Mouse (Mus musculus): ENCODE measurements around the gene Uhmk1. TPM values are rescaled to one million over a fixed set of nuclear protein-coding genes. Genes with fewer than 3 reads are reported as not detected.

Uhmk1 gene
- 183 TPM for polyA plus RNA-seq (2014; fragmentation: Illumina TruSeq; extraction: RNeasy Lipid Tissue Mini Kit (QIAGEN cat#74804); ENCODE audit: low read depth, low replicate concordance)

DNA sequence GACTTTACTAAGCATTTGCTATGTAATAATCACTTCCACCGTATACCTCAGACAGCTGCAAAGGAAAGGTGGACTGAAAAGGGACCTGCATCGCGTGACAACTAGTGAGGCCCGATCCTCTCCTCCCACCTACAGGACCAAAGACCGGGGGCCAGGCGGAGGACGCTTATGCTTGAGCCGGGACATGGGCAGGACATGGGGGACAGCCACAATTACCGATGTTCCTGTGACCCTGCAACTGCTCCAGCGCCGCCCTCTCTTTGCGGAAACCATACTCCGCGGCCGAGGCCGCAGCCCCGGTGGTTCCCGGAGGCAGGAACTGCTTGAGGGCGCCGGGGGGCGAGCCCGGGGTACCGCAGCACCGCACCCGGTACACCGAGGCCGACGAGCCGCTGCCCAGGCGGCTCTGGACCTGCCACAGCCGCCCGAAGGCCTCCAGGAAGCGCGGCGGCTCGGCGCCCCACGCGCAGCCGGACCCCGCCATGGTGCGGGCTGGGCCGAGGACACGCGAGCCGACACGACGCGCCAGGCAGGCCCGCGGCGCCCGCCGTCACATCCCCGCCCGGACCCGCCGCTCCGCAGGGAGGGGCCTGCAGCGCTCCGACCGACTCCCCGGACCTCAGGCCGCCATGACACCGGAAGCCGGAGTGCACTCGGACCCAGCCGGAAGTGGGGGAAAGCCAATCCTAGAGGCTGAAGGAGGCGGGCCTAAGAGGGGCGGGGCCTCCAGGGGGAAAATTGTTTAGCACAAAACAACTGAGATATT lies at the start of gene Uhmk1:
Uhmk1 (minus strand) TSS at position 641 of the 766 bp plus-strand sequence.

DNA sequence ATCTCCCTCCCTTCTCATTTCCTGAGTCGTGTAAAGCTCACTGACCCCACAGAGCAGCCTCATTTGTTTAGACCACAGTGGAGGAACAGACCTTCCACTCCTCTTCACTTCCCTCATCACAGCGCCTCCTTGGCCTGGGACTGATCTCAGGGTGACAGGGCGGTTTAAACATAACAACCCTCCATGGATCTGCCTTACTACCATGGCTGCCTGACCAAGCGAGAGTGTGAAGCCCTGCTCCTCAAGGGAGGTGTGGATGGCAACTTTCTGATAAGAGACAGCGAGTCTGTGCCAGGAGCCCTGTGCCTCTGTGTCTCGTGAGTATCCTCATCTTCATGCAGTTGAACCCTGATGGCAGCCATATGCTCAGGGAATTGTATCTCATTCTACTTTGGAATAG lies 17.5 kb upstream of the Uhmk1 start, which contains the start of gene Sh2d1b2:
Sh2d1b2 (plus strand) TSS at position 62 of the 400 bp plus-strand sequence.

DNA sequence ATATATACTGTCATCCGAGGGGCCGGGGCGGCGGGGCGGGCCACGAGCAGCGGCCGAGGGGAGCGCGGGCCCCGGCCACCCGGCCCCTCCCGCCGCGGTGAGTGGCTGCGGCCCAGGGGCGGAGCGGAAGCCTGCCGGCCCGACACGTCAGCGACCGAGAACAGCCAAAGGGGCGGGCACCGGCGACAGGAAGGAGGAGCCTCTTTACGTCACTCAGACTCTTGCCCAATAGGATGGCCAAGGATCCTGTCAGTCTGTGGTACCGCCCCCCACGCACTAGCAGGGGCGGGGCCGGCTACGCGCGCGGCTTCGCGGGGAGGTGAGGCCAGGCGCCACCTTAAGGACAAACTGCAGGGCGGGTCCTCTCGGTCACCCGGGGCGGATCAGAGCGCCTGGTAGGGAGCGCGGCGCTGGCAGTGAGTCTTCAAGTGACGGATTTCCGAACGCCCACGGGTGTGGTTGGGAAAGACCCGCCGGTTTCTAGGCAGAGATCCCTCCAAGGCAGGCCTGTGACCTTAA lies 40.3 kb downstream of the Uhmk1 start, which contains the start of gene Uap1:
Uap1 (minus strand) TSS at position 144 of the 519 bp plus-strand sequence.

Other genes with a start within 250 kb of the Uhmk1 start
- 26.8 TPM for gene Hsd17b7, start 246.2 kb downstream of the Uhmk1 start, polyA plus RNA-seq (2014; fragmentation: Illumina TruSeq; extraction: RNeasy Lipid Tissue Mini Kit (QIAGEN cat#74804); ENCODE audit: low read depth, low replicate concordance)
- 26.7 TPM for gene Ddr2, start 104.6 kb downstream of the Uhmk1 start, polyA plus RNA-seq (2014; fragmentation: Illumina TruSeq; extraction: RNeasy Lipid Tissue Mini Kit (QIAGEN cat#74804); ENCODE audit: low read depth, low replicate concordance)
- gene Uap1, start 40.4 kb downstream of the Uhmk1 start, polyA plus RNA-seq (2014; fragmentation: Illumina TruSeq; extraction: RNeasy Lipid Tissue Mini Kit (QIAGEN cat#74804); ENCODE audit: low read depth, low replicate concordance) = 44.1 TPM
- gene Sh2d1b2, start 17.4 kb upstream of the Uhmk1 start, polyA plus RNA-seq (2014; fragmentation: Illumina TruSeq; extraction: RNeasy Lipid Tissue Mini Kit (QIAGEN cat#74804); ENCODE audit: low read depth, low replicate concordance) = not detected
- gene Sh2d1b1, start 61.9 kb upstream of the Uhmk1 start, polyA plus RNA-seq (2014; fragmentation: Illumina TruSeq; extraction: RNeasy Lipid Tissue Mini Kit (QIAGEN cat#74804); ENCODE audit: low read depth, low replicate concordance) = 2.4 TPM
- 2.9 TPM for gene Gm7694, start 90.9 kb upstream of the Uhmk1 start, polyA plus RNA-seq (2014; fragmentation: Illumina TruSeq; extraction: RNeasy Lipid Tissue Mini Kit (QIAGEN cat#74804); ENCODE audit: low read depth, low replicate concordance)
- gene Spata46, start 93.4 kb upstream of the Uhmk1 start, polyA plus RNA-seq (2014; fragmentation: Illumina TruSeq; extraction: RNeasy Lipid Tissue Mini Kit (QIAGEN cat#74804); ENCODE audit: low read depth, low replicate concordance) = not detected

All from adrenal gland, adult 10 weeks (tissue).